Mouse (Mus musculus) embryonic fibroblast, embryonic 13.5 days (primary cell): Measurements from ENCODE around the gene Sar1a.

Experiments used
- CTCF ChIP-seq: IDR thresholded peaks from 2 replicates; pipeline ENCODE4 v1.5.1; 2011; ENCODE audit warnings: mild to moderate bottlenecking, control low read depth, low read length, moderate library complexity, borderline replicate concordance; ENCODE audit not compliant: insufficient read depth
- POLR2A ChIP-seq: IDR thresholded peaks from 2 replicates; pipeline ENCODE4 v1.6.1; 2011; ENCODE audit warnings: low read depth, mild to moderate bottlenecking, control low read depth, low read length, moderate library complexity

DNA sequence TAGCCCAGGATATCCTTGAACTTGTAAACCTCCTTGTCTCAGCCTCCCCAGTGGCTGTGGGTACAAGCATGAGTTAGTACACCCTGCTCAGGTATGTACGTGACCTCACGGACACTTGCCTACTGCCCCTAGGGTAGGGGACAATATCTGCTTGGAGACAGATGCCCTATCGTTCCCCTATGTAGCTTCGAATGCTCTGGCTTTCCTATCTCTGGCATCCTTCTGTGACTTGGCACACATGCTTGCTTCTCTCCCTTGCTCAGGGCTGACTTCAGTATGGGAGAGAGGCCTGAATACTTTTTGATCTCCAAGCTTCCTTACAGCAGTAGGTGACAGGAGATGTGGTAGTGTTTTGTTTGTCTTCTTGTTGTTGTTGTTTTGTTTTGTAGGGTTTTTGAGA is 34.0 kb downstream of the Sar1a start:
- TF ChIP-seq POLR2A (no peak), CTCF (no peak)
